Mouse (Mus musculus): ENCODE results near the gene 6030468B19Rik. TPM values are rescaled to one million over a fixed set of nuclear protein-coding genes. Genes with fewer than 3 reads are reported as not detected.
A peak's percentile ranks its signal among the peaks of the same experiment; 100 is the strongest.

The 6030468B19Rik gene
- polyA plus RNA-seq, 1 experiment from 2014 or later, result 1.2 TPM

- Histone ChIP-seq H3K9me3 (no peaks in the 10 kb centered on the region), H3K4me1 (replicated peaks) (peaks cover 9% of the 10 kb centered on the region; the same call in 1 of the 2 replicates), H3K4me3 (no peak overlapping the region), H3K27me3 (ENCODE audit: insufficient read depth, poor library complexity, severe bottlenecking) (no peaks in the 10 kb centered on the region), H3K36me3 (peaks cover 59% of the 10 kb centered on the region), H3K27ac (peak overlapping the region; percentile 62)
- peak; percentile 2 for DNase-seq (ENCODE audit: low spot score)
- WGBS, result 89% methylated on average over 20 of the region's 20 CpGs
Observed at GRCm38 (mm10) chr11:117768725-117769682, 28.5 kb upstream of the 6030468B19Rik start.

- H3K27me3 ChIP-seq (ENCODE audit: insufficient read depth, poor library complexity, severe bottlenecking), result no peaks in the 10 kb centered on the region
- H3K4me1 ChIP-seq (replicated peaks), result peaks cover 9% of the 10 kb centered on the region; the same call in 1 of the 2 replicates
- no peaks in the 10 kb centered on the region for H3K9me3 ChIP-seq
- WGBS, result 90% methylated on average over 7 of the region's 7 CpGs
- no peak overlapping the region for H3K4me3 ChIP-seq
- H3K27ac ChIP-seq, result peak overlapping the region; percentile 62; the same call in 1 of the 2 replicates
- no peak for DNase-seq (ENCODE audit: low spot score)
- peaks cover 55% of the 10 kb centered on the region for H3K36me3 ChIP-seq
Observed at GRCm38 (mm10) chr11:117769683-117770047, 27.8 kb upstream of the 6030468B19Rik start.

GRCm38 (mm10) chr11:117770407-117770806 is 27.1 kb upstream of the 6030468B19Rik start:
- peaks cover 55% of the 10 kb centered on the region for H3K36me3 ChIP-seq
- no peaks in the 10 kb centered on the region for H3K9me3 ChIP-seq
- WGBS, result 86% methylated on average over 10 of the region's 10 CpGs
- H3K4me3 ChIP-seq, result no peak overlapping the region
- DNase-seq (ENCODE audit: low spot score), result no peak
- 0 out of 2 replicates have a peak overlapping the region, but pooled peaks have one; percentile 3 for H3K27ac ChIP-seq
- no peaks in the 10 kb centered on the region for H3K27me3 ChIP-seq (ENCODE audit: insufficient read depth, poor library complexity, severe bottlenecking)
- H3K4me1 ChIP-seq (replicated peaks), result peaks cover 9% of the 10 kb centered on the region; the same call in 1 of the 2 replicates

GRCm38 (mm10) chr11:117772352-117772751 is 25.1 kb upstream of the 6030468B19Rik start:
- WGBS, result 96% methylated on average over 7 of the region's 7 CpGs
- H3K27me3 ChIP-seq (ENCODE audit: insufficient read depth, poor library complexity, severe bottlenecking), result no peaks in the 10 kb centered on the region
- H3K4me1 ChIP-seq (replicated peaks), result peaks cover 10% of the 10 kb centered on the region
- H3K9me3 ChIP-seq, result no peaks in the 10 kb centered on the region
- peaks cover 47% of the 10 kb centered on the region for H3K36me3 ChIP-seq
- DNase-seq (ENCODE audit: low spot score), result no peak
- peak overlapping the region; percentile 40; the same call in 1 of the 2 replicates for H3K27ac ChIP-seq
- no peak overlapping the region for H3K4me3 ChIP-seq

GRCm38 (mm10) chr11:117774925-117775324 is 22.5 kb upstream of the 6030468B19Rik start:
- H3K4me3 ChIP-seq, result no peak overlapping the region
- DNase-seq (ENCODE audit: low spot score), result no peak
- peaks cover 36% of the 10 kb centered on the region for H3K36me3 ChIP-seq
- H3K27ac ChIP-seq, result no peak overlapping the region
- no peaks in the 10 kb centered on the region for H3K9me3 ChIP-seq
- peaks cover 14% of the 10 kb centered on the region for H3K27me3 ChIP-seq (ENCODE audit: insufficient read depth, poor library complexity, severe bottlenecking)
- peaks cover 26% of the 10 kb centered on the region for H3K4me1 ChIP-seq (replicated peaks)
- WGBS, result 95% methylated on average over 10 of the region's 10 CpGs

- Histone ChIP-seq H3K4me1 (replicated peaks) (peaks cover 32% of the 10 kb centered on the region), H3K36me3 (peaks cover 32% of the 10 kb centered on the region), H3K4me3 (no peak overlapping the region), H3K9me3 (no peaks in the 10 kb centered on the region), H3K27ac (peak overlapping the region; percentile 17; the same call in 1 of the 2 replicates), H3K27me3 (ENCODE audit: insufficient read depth, poor library complexity, severe bottlenecking) (peaks cover 20% of the 10 kb centered on the region)
- DNase-seq (ENCODE audit: low spot score), result no peak
- WGBS, result 87% methylated on average over 11 of the region's 13 CpGs
Observed at GRCm38 (mm10) chr11:117775540-117775939, 21.9 kb upstream of the 6030468B19Rik start.

- Histone ChIP-seq H3K4me3 (no peak overlapping the region), H3K27ac (no peak overlapping the region), H3K4me1 (replicated peaks) (peaks cover 39% of the 10 kb centered on the region), H3K36me3 (peaks cover 31% of the 10 kb centered on the region), H3K9me3 (no peaks in the 10 kb centered on the region), H3K27me3 (ENCODE audit: insufficient read depth, poor library complexity, severe bottlenecking) (peaks cover 27% of the 10 kb centered on the region)
- WGBS, result 91% methylated on average over 14 of the region's 14 CpGs
- no peak for DNase-seq (ENCODE audit: low spot score)
Observed at GRCm38 (mm10) chr11:117776085-117776792, 21.2 kb upstream of the 6030468B19Rik start.

- no peak overlapping the region for H3K4me3 ChIP-seq
- DNase-seq (ENCODE audit: low spot score), result no peak
- peaks cover 48% of the 10 kb centered on the region for H3K4me1 ChIP-seq (replicated peaks)
- 0 out of 2 replicates have a peak overlapping the region, but pooled peaks have one; percentile 17 for H3K27ac ChIP-seq
- H3K27me3 ChIP-seq (ENCODE audit: insufficient read depth, poor library complexity, severe bottlenecking), result peaks cover 36% of the 10 kb centered on the region
- H3K36me3 ChIP-seq, result peaks cover 26% of the 10 kb centered on the region
- WGBS, result 93% methylated on average over 5 of the region's 5 CpGs
- H3K9me3 ChIP-seq, result no peaks in the 10 kb centered on the region
Observed at GRCm38 (mm10) chr11:117777111-117777510, 20.3 kb upstream of the 6030468B19Rik start.

- Histone ChIP-seq H3K27me3 (ENCODE audit: insufficient read depth, poor library complexity, severe bottlenecking) (peaks cover 45% of the 10 kb centered on the region), H3K4me3 (no peak overlapping the region), H3K4me1 (replicated peaks) (peaks cover 57% of the 10 kb centered on the region), H3K36me3 (peaks cover 20% of the 10 kb centered on the region), H3K27ac (peak overlapping the region; percentile 92; the same call in 1 of the 2 replicates), H3K9me3 (no peaks in the 10 kb centered on the region)
- 96% methylated on average over 11 of the region's 11 CpGs for WGBS
- no peak for DNase-seq (ENCODE audit: low spot score)
Observed at GRCm38 (mm10) chr11:117778031-117778430, 19.4 kb upstream of the 6030468B19Rik start.

- H3K36me3 ChIP-seq, result peaks cover 16% of the 10 kb centered on the region
- peak overlapping the region; percentile 92 for H3K27ac ChIP-seq
- 66% methylated on average over 12 of the region's 12 CpGs for WGBS
- H3K4me1 ChIP-seq (replicated peaks), result peaks cover 66% of the 10 kb centered on the region
- peaks cover 54% of the 10 kb centered on the region for H3K27me3 ChIP-seq (ENCODE audit: insufficient read depth, poor library complexity, severe bottlenecking)
- H3K4me3 ChIP-seq, result peak overlapping the region; percentile 59
- no peaks in the 10 kb centered on the region for H3K9me3 ChIP-seq
- DNase-seq (ENCODE audit: low spot score), result no peak
Observed at GRCm38 (mm10) chr11:117778851-117779433, 18.5 kb upstream of the 6030468B19Rik start.

GRCm38 (mm10) chr11:117779434-117780198 is 17.8 kb upstream of the 6030468B19Rik start:
- Histone ChIP-seq H3K4me3 (peak overlapping the region; percentile 59), H3K4me1 (replicated peaks) (peaks cover 66% of the 10 kb centered on the region), H3K9me3 (no peaks in the 10 kb centered on the region), H3K27ac (peak overlapping the region; percentile 92), H3K36me3 (peaks cover 14% of the 10 kb centered on the region; the same call in 1 of the 2 replicates), H3K27me3 (ENCODE audit: insufficient read depth, poor library complexity, severe bottlenecking) (peaks cover 61% of the 10 kb centered on the region)
- WGBS, result 4% methylated on average over 38 of the region's 38 CpGs
- DNase-seq (ENCODE audit: low spot score), result peak; percentile 82

GRCm38 (mm10) chr11:117780199-117780515 is 17.3 kb upstream of the 6030468B19Rik start:
- 1% methylated on average over 17 of the region's 17 CpGs for WGBS

More at GRCm38 (mm10) chr11:117780199-117780515, 17.3 kb upstream of the 6030468B19Rik start:
- Histone ChIP-seq H3K4me1 (replicated peaks) (peaks cover 66% of the 10 kb centered on the region), H3K27ac (peak overlapping the region; percentile 92), H3K9me3 (no peaks in the 10 kb centered on the region), H3K36me3 (peaks cover 9% of the 10 kb centered on the region; the same call in 1 of the 2 replicates), H3K4me3 (peak overlapping the region; percentile 59), H3K27me3 (ENCODE audit: insufficient read depth, poor library complexity, severe bottlenecking) (peaks cover 66% of the 10 kb centered on the region)
- no peak for DNase-seq (ENCODE audit: low spot score)

All from hindbrain, embryonic 10.5 days (tissue).